Mouse (Mus musculus): Measurements from ENCODE around the gene Actl11. TPM values are rescaled to one million over a fixed set of nuclear protein-coding genes. Genes with fewer than 3 reads are reported as not detected.

The Actl11 gene
- polyA plus RNA-seq, 1 experiment: not detected

DNA sequence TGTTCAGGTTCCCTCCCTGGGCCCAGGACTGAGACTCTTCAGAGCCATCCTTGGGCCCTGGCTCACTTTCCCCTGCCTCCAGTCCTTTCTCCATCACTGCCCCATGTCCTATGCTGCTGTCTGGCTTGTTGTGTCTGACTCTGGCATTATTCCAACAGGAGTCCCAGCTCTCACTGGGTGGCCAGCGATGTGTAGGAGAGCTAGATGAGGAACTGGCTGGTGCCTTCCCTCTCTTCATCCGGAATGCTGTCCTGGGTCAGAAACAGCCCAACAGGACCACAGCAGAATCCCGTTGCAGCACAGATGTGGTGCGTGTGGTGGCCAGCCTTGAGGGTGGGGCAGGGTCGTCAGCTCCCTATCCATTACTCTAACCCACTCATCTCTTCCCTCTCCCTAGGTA lies 42.0 kb downstream of the Actl11 start:
- H3K4me1 ChIP-seq (ENCODE audit: control insufficient read depth, insufficient read depth, low read length): peaks cover 39% of the 10 kb centered on the region
- no peak for TF ChIP-seq POLR2A (IDR thresholded peaks at IDR 0.05; ENCODE audit: borderline replicate concordance, low read depth, low read length)
- TF ChIP-seq CTCF (IDR thresholded peaks at IDR 0.05; ENCODE audit: low read depth, low read length): no peak

DNA sequence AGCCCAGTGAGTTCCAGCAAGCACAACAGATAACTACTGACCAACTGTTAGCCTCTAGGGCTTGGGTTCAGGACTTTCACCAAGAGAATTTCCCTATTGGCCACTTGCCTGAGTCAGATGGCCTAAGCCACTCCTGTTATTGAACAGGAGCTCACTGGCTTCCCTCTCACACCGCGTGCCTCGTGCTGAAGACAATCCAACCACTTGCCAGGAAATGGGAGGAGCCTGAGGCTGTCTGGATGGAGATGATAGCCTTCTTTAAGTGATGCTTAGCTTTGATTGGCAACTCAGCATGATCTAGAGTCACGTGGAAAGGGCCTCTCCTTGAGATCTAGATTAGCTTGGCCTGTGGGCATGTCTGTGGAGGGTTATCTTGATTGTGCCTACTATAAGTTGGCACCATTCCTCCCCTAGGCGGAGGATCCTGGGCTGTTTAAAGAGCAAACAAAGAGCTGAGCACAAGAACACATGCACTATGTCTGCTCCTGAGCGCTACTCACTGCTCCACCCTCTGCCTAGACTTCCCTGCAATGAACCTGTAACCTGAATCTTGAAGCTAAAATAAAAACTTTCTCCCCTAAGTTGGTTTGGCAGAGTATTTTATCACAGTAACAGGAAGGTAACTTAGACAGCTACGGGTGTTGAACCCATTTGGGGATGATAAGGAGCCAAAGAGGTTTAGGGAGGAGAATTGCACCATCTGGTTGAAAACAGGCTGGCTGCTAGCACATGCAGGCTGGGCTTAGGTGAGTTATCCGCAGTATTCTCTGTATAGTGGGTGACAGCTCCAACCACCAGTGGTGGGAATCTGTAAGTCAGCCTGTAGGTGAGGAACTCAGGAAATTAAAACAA lies 43.6 kb downstream of the Actl11 start:
- TF ChIP-seq POLR2A (IDR thresholded peaks at IDR 0.05; ENCODE audit: borderline replicate concordance, low read depth, low read length) (no peak), CTCF (IDR thresholded peaks at IDR 0.05; ENCODE audit: low read depth, low read length) (no peak)
- H3K4me1 ChIP-seq (ENCODE audit: control insufficient read depth, insufficient read depth, low read length): peaks cover 41% of the 10 kb centered on the region
- H3K4me3 ChIP-seq (ENCODE audit: insufficient read depth, low read length): no peak overlapping the region
- no peak overlapping the region for H3K27ac ChIP-seq (ENCODE audit: insufficient read depth, low read depth, low read length)

More for the DNA sequence above, 42.0 kb downstream of the Actl11 start:
- Histone ChIP-seq H3K27ac (ENCODE audit: insufficient read depth, low read depth, low read length) (no peak overlapping the region), H3K4me3 (ENCODE audit: insufficient read depth, low read length) (no peak overlapping the region)

DNA sequence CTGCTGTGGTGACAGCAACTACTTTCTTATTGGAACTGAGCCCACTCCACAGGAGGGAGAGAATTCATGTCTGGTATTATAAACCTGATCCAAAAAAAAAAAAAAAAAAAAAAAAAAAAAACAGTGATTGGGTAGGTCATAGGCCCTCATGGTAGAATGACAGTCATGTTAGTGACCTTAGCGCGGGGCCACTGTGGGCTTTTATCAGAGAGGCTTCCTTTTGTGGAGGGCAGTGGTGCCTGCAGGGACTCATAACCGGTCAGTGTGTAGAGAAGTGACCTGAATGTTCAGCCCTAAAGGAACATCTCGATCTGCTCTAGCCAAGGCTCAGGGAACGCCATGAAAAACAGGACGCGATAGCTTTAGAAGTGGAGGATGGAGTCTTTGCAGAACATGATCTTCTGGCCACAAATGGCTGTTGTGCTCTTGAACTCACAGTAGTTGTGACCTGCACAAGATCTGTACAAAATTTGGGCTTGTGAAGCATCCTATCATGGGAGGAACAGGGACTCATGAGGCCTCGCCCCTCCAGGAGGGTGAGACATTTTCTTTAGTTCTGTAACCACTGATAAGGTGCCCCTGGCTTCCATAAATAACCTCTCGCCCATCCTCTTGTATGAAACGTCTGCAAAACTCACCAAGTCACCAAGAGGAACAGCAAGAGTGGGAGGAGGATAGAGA lies 46.4 kb downstream of the Actl11 start:
- H3K27ac ChIP-seq (ENCODE audit: insufficient read depth, low read depth, low read length): peak overlapping the region; percentile 60
- peaks cover 29% of the 10 kb centered on the region for H3K4me1 ChIP-seq (ENCODE audit: control insufficient read depth, insufficient read depth, low read length)
- H3K4me3 ChIP-seq (ENCODE audit: insufficient read depth, low read length): peak overlapping the region; percentile 6; the same call in 1 of the 2 replicates
- no peak for TF ChIP-seq POLR2A (IDR thresholded peaks at IDR 0.05; ENCODE audit: borderline replicate concordance, low read depth, low read length)
- no peak for TF ChIP-seq CTCF (IDR thresholded peaks at IDR 0.05; ENCODE audit: low read depth, low read length)

DNA sequence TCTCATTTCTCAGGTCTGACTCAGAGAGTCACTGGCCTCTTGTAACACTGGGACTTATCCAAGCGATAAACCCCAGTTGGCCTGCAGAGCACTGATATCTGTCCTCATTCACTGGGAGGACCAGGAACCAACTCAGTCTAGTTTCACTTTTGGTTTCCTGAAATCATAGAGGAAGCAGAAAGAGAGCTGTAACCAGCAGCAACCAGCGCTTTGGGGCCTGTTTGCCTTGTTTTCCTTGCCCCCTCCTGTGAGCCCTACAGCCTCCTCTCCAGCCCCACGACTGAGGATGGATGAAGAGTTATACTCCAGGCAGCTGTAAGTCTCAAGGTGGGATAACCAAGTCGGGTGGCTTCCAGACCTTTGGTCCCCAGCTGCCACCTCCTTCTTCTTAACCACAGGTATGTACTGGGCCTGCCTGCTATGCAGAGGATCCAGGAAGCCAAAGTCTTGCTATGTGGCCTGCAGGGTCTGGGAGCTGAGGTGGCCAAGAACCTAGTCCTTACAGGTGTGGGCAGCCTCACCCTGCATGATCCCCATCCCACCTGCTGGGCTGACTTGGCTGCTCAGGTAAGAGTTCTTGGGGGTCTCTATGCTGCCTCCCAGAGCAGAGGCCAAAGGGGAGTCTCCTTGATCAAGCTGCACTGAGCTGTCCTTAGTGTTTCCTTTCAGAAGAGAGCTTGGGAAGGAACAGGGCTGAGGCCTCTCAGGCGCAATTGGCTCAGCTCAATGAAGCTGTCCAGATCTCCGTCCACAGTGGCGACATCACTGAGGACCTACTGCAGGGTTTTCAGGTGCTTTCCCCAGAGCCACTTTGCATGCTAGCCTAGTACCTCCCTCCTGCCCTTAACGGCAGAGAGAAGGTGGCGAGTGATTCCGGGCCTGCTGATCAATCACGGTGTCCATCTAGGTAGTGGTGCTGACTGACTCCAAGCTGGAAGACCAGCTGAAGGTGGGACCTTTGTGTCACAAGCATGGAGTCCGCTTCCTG lies 47.4 kb downstream of the Actl11 start, which contains the start of gene Uba7:
TSS of gene Uba7 (plus strand) at position 107 of the 988 bp plus-strand sequence.
- Histone ChIP-seq H3K4me3 (ENCODE audit: insufficient read depth, low read length) (peak within 1 kb of the TSS; percentile 65), H3K4me1 (ENCODE audit: control insufficient read depth, insufficient read depth, low read length) (peaks cover 35% of the 10 kb centered on the region), H3K27ac (ENCODE audit: insufficient read depth, low read depth, low read length) (peak within 1 kb of the TSS; percentile 84)
- TF ChIP-seq POLR2A (IDR thresholded peaks at IDR 0.05; ENCODE audit: borderline replicate concordance, low read depth, low read length) (no peak), CTCF (IDR thresholded peaks at IDR 0.05; ENCODE audit: low read depth, low read length) (no peak)

DNA sequence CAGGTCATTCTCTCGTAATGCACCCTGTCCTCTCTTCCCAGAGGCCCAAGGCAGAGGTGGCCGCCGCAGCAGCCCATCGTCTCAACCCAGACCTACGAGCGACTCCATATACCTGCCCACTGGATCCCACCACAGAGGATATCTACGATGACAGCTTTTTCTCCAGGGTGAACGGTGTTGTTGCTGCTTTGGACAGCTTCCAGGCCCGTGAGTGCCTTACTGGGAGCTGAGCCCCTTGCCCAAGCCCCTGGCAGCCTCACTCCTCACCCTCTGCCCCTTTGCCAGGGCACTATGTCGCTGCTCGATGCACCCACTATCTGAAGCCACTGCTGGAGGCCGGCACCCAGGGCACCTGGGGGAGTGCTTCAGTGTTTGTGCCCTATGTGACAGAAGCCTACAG lies 50.5 kb downstream of the Actl11 start:
- peaks cover 46% of the 10 kb centered on the region for H3K4me1 ChIP-seq (ENCODE audit: control insufficient read depth, insufficient read depth, low read length)
- H3K4me3 ChIP-seq (ENCODE audit: insufficient read depth, low read length): no peak overlapping the region
- no peak overlapping the region for H3K27ac ChIP-seq (ENCODE audit: insufficient read depth, low read depth, low read length)
- TF ChIP-seq POLR2A (IDR thresholded peaks at IDR 0.05; ENCODE audit: borderline replicate concordance, low read depth, low read length): no peak
- no peak for TF ChIP-seq CTCF (IDR thresholded peaks at IDR 0.05; ENCODE audit: low read depth, low read length)

Other genes starting within 250 kb of the Actl11 start
- gene Gnat1, start 248.8 kb upstream of the Actl11 start, polyA plus RNA-seq (2012; ENCODE audit: insufficient read depth, insufficient read length, missing spikeins): not detected in 2 replicates
- gene Sema3f, start 218.0 kb upstream of the Actl11 start, polyA plus RNA-seq (2012; ENCODE audit: insufficient read depth, insufficient read length, missing spikeins): not detected in 2 replicates
- gene Rbm5, start 157.5 kb upstream of the Actl11 start, polyA plus RNA-seq (2012; ENCODE audit: insufficient read depth, insufficient read length, missing spikeins): 177 and 178 TPM in 2 replicates
- gene Rbm6, start 55.2 kb upstream of the Actl11 start, polyA plus RNA-seq (2012; ENCODE audit: insufficient read depth, insufficient read length, missing spikeins): 73.5 and 87.0 TPM in 2 replicates
- gene Mon1a, start 40.3 kb upstream of the Actl11 start, polyA plus RNA-seq (2012; ENCODE audit: insufficient read depth, insufficient read length, missing spikeins): 11.4 and 15.3 TPM in 2 replicates
- not detected in 2 replicates for gene Mst1r, start 21.6 kb upstream of the Actl11 start, polyA plus RNA-seq (2012; ENCODE audit: insufficient read depth, insufficient read length, missing spikeins)
- not detected in 2 replicates for gene Camkv, start 7.2 kb downstream of the Actl11 start, polyA plus RNA-seq (2012; ENCODE audit: insufficient read depth, insufficient read length, missing spikeins)
- 5.0 and 6.9 TPM in 2 replicates for gene Traip, start 21.7 kb downstream of the Actl11 start, polyA plus RNA-seq (2012; ENCODE audit: insufficient read depth, insufficient read length, missing spikeins)
- 157 and 173 TPM in 2 replicates for gene Uba7, start 47.0 kb downstream of the Actl11 start, polyA plus RNA-seq (2012; ENCODE audit: insufficient read depth, insufficient read length, missing spikeins)
- gene Gm20661, start 54.6 kb downstream of the Actl11 start, polyA plus RNA-seq (2012; ENCODE audit: insufficient read depth, insufficient read length, missing spikeins): 1.3 TPM in 2 replicates
- 13.7 and 18.2 TPM in 2 replicates for gene Inka1, start 57.4 kb downstream of the Actl11 start, polyA plus RNA-seq (2012; ENCODE audit: insufficient read depth, insufficient read length, missing spikeins)
- 5.2 TPM in 1 of 2 replicates, not detected in the other for gene Cdhr4, start 64.0 kb downstream of the Actl11 start, polyA plus RNA-seq (2012; ENCODE audit: insufficient read depth, insufficient read length, missing spikeins)
- gene Gm20662, start 67.9 kb downstream of the Actl11 start, polyA plus RNA-seq (2012; ENCODE audit: insufficient read depth, insufficient read length, missing spikeins): 6.2 TPM in 1 of 2 replicates, not detected in the other
- 72.6 and 79.8 TPM in 2 replicates for gene Ip6k1, start 74.0 kb downstream of the Actl11 start, polyA plus RNA-seq (2012; ENCODE audit: insufficient read depth, insufficient read length, missing spikeins)
- gene Gmppb, start 120.8 kb downstream of the Actl11 start, polyA plus RNA-seq (2012; ENCODE audit: insufficient read depth, insufficient read length, missing spikeins): 6.7 and 7.1 TPM in 2 replicates
- gene Amigo3, start 124.7 kb downstream of the Actl11 start, polyA plus RNA-seq (2012; ENCODE audit: insufficient read depth, insufficient read length, missing spikeins): 0.79 and 1.0 TPM in 2 replicates
- not detected in 2 replicates for gene Mst1, start 152.0 kb downstream of the Actl11 start, polyA plus RNA-seq (2012; ENCODE audit: insufficient read depth, insufficient read length, missing spikeins)
- 23.5 and 24.9 TPM in 2 replicates for gene Rnf123, start 154.9 kb downstream of the Actl11 start, polyA plus RNA-seq (2012; ENCODE audit: insufficient read depth, insufficient read length, missing spikeins)
- gene Apeh, start 166.1 kb downstream of the Actl11 start, polyA plus RNA-seq (2012; ENCODE audit: insufficient read depth, insufficient read length, missing spikeins): 52.2 and 52.7 TPM in 2 replicates